Mouse (Mus musculus): Measurements from ENCODE around the gene D2hgdh. TPM values are rescaled to one million over a fixed set of nuclear protein-coding genes. Genes with fewer than 3 reads are reported as not detected.
"Not testable (repeated sequence)": the region's sequence is repeated elsewhere in the genome, so short reads cannot be mapped to it uniquely, and the experiment has no call there.

The D2hgdh gene
- total and polyA plus RNA-seq, 3 experiments = 14.4 to 19.2 TPM; not detected in 1

DNA sequence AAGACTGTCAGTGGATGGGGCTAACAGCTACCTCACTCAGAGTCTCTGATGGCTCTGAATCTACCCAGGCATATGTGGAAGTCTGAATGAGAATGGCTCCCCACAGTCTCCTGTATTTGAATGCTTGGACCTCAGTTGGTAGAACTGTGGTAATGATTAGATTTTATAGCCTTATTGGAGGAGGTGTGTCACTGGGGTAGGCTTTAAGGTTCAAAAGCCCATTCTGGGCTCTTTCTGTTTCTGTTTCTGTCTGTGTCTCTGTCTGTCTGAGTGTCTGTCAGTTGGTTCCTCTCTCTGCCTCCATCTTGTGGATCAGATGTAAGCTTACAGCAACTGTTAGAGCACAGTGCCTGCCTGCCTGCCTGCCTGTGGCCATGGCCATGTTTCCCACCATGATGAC lies 34.9 kb downstream of the D2hgdh start:
- no peak for DNase-seq (ENCODE audit: low read depth, low spot score)
- Histone ChIP-seq H3K36me3 (ENCODE audit: control insufficient read depth in 1 of 2, insufficient read depth in 2 of 2, low read length in 2 of 2) (no peaks in the 10 kb centered on the region), H3K4me1 (ENCODE audit: control insufficient read depth in 1 of 2, insufficient read depth in 2 of 2, low read length in 2 of 2) (no peaks in the 10 kb centered on the region), H3K9me3 (replicated peaks; ENCODE audit: insufficient read depth, low read length) (no peaks in the 10 kb centered on the region), H3K27me3 (ENCODE audit: control insufficient read depth in 1 of 2, insufficient read depth in 2 of 2, low read length in 2 of 2) (no peaks in the 10 kb centered on the region), H3K4me3 (ENCODE audit: control insufficient read depth in 1 of 2, insufficient read depth in 1 of 2, low read depth in 2 of 2, low read length in 2 of 2) (no peak overlapping the region), H3K27ac (ENCODE audit: control insufficient read depth, low read depth, low read length) (no peak overlapping the region), H3K79me2 (ENCODE audit: control insufficient read depth, insufficient read depth, low read length, poor library complexity) (no peaks in the 10 kb centered on the region), H3K9ac (ENCODE audit: control insufficient read depth, low read depth, low read length, poor library complexity, severe bottlenecking) (no peak overlapping the region)
- TF ChIP-seq TBP (IDR thresholded peaks at IDR 0.05; ENCODE audit: low read depth, low read length) (no peak), KAT2A (conservative IDR thresholded peaks at IDR 0.05; ENCODE audit: low read depth, low read length) (no peak), USF2 (IDR thresholded peaks at IDR 0.05; ENCODE audit: borderline replicate concordance in 1 of 2, insufficient read depth in 1 of 2, low read depth in 1 of 2, low read length in 2 of 2) (no peak), JUND (IDR thresholded peaks at IDR 0.05; ENCODE audit: low read depth, low read length) (no peak), MAFK (IDR thresholded peaks at IDR 0.05; ENCODE audit: borderline replicate concordance, low read depth, low read length) (no peak), TCF12 (IDR thresholded peaks at IDR 0.05; ENCODE audit: low read depth, low read length) (no peak), SMC3 (IDR thresholded peaks at IDR 0.05; ENCODE audit: low read depth, low read length) (no peak), SIN3A (IDR thresholded peaks at IDR 0.05; ENCODE audit: low read length) (no peak), CHD2 (IDR thresholded peaks at IDR 0.05; ENCODE audit: low read length) (no peak), NELFE (IDR thresholded peaks at IDR 0.05; ENCODE audit: low read depth, low read length) (no peak), ZKSCAN1 (IDR thresholded peaks at IDR 0.05; ENCODE audit: low read depth, low read length) (no peak), RCOR1 (IDR thresholded peaks at IDR 0.05; ENCODE audit: low read depth, low read length) (no peak), ELF1 (IDR thresholded peaks at IDR 0.05; ENCODE audit: low read depth, low read length) (no peak), MXI1 (IDR thresholded peaks at IDR 0.05; ENCODE audit: low read depth, low read length) (no peak), UBTF (IDR thresholded peaks at IDR 0.05; ENCODE audit: borderline replicate concordance, insufficient read depth, low read depth, low read length) (no peak)

- H3K79me2 ChIP-seq (ENCODE audit: control insufficient read depth, insufficient read depth, low read length, poor library complexity) = not testable (repeated sequence)
Observed at GRCm38 (mm10) chr1:93861048-93861447, 36.3 kb downstream of the D2hgdh start, which contains the start of gene Gal3st2. Gene Gal3st2, plus strand, starts transcription at chr1:93861306.

DNA sequence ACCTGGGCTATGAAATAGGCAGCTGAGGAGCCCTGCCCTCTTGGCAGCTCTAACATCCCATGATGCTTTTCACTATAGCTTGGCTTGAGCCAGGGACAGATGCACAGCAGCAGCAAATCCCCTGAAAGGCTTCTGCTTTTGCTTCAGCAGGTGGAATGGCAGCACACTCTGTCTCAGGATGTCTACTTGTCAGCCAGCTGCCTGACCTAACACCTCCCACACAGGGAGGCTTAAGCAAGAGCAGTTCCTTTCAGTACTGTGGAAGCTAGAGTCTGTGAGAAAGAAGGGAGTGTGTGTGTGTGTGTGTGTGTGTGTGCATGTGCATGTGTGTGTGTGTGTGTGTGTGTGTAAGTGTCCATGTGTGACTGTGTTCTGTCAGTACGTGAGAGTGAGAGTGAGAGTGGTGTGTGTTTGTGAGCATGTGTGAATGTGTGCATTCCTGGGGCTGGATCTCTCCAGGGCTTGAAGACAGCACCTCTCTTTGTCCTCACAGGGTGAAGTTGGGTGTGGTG lies 46.9 kb downstream of the D2hgdh start:
- H3K36me3 ChIP-seq (ENCODE audit: control insufficient read depth in 1 of 2, insufficient read depth in 2 of 2, low read length in 2 of 2); H3K27me3 ChIP-seq (ENCODE audit: control insufficient read depth in 1 of 2, insufficient read depth in 2 of 2, low read length in 2 of 2); DNase-seq (ENCODE audit: low read depth, low spot score); H3K9ac ChIP-seq (ENCODE audit: control insufficient read depth, low read depth, low read length, poor library complexity, severe bottlenecking); H3K79me2 ChIP-seq (ENCODE audit: control insufficient read depth, insufficient read depth, low read length, poor library complexity); H3K9me3 ChIP-seq (replicated peaks; ENCODE audit: insufficient read depth, low read length); H3K4me3 ChIP-seq (ENCODE audit: control insufficient read depth in 1 of 2, insufficient read depth in 1 of 2, low read depth in 2 of 2, low read length in 2 of 2); H3K4me1 ChIP-seq (ENCODE audit: control insufficient read depth in 1 of 2, insufficient read depth in 2 of 2, low read length in 2 of 2); H3K27ac ChIP-seq (ENCODE audit: control insufficient read depth, low read depth, low read length): not testable (repeated sequence)

More at GRCm38 (mm10) chr1:93861048-93861447, 36.3 kb downstream of the D2hgdh start, which contains the start of gene Gal3st2:
- H3K27me3 ChIP-seq (ENCODE audit: control insufficient read depth in 1 of 2, insufficient read depth in 2 of 2, low read length in 2 of 2); H3K4me1 ChIP-seq (ENCODE audit: control insufficient read depth in 1 of 2, insufficient read depth in 2 of 2, low read length in 2 of 2); H3K27ac ChIP-seq (ENCODE audit: control insufficient read depth, low read depth, low read length); H3K4me3 ChIP-seq (ENCODE audit: control insufficient read depth in 1 of 2, insufficient read depth in 1 of 2, low read depth in 2 of 2, low read length in 2 of 2); H3K9ac ChIP-seq (ENCODE audit: control insufficient read depth, low read depth, low read length, poor library complexity, severe bottlenecking); H3K9me3 ChIP-seq (replicated peaks; ENCODE audit: insufficient read depth, low read length); H3K36me3 ChIP-seq (ENCODE audit: control insufficient read depth in 1 of 2, insufficient read depth in 2 of 2, low read length in 2 of 2); DNase-seq (ENCODE audit: low read depth, low spot score): not testable (repeated sequence)

- not testable (repeated sequence) for H3K4me1 ChIP-seq (ENCODE audit: control insufficient read depth in 1 of 2, insufficient read depth in 2 of 2, low read length in 2 of 2); DNase-seq (ENCODE audit: low read depth, low spot score); H3K27me3 ChIP-seq (ENCODE audit: control insufficient read depth in 1 of 2, insufficient read depth in 2 of 2, low read length in 2 of 2); H3K27ac ChIP-seq (ENCODE audit: control insufficient read depth, low read depth, low read length); H3K36me3 ChIP-seq (ENCODE audit: control insufficient read depth in 1 of 2, insufficient read depth in 2 of 2, low read length in 2 of 2); H3K79me2 ChIP-seq (ENCODE audit: control insufficient read depth, insufficient read depth, low read length, poor library complexity); H3K9me3 ChIP-seq (replicated peaks; ENCODE audit: insufficient read depth, low read length); H3K9ac ChIP-seq (ENCODE audit: control insufficient read depth, low read depth, low read length, poor library complexity, severe bottlenecking); H3K4me3 ChIP-seq (ENCODE audit: control insufficient read depth in 1 of 2, insufficient read depth in 1 of 2, low read depth in 2 of 2, low read length in 2 of 2)
Observed at GRCm38 (mm10) chr1:93874405-93874804, 49.7 kb downstream of the D2hgdh start.

- not testable (repeated sequence) for H3K27ac ChIP-seq (ENCODE audit: control insufficient read depth, low read depth, low read length); H3K36me3 ChIP-seq (ENCODE audit: control insufficient read depth in 1 of 2, insufficient read depth in 2 of 2, low read length in 2 of 2); H3K9ac ChIP-seq (ENCODE audit: control insufficient read depth, low read depth, low read length, poor library complexity, severe bottlenecking); DNase-seq (ENCODE audit: low read depth, low spot score); H3K27me3 ChIP-seq (ENCODE audit: control insufficient read depth in 1 of 2, insufficient read depth in 2 of 2, low read length in 2 of 2); H3K79me2 ChIP-seq (ENCODE audit: control insufficient read depth, insufficient read depth, low read length, poor library complexity); H3K9me3 ChIP-seq (replicated peaks; ENCODE audit: insufficient read depth, low read length); H3K4me1 ChIP-seq (ENCODE audit: control insufficient read depth in 1 of 2, insufficient read depth in 2 of 2, low read length in 2 of 2); H3K4me3 ChIP-seq (ENCODE audit: control insufficient read depth in 1 of 2, insufficient read depth in 1 of 2, low read depth in 2 of 2, low read length in 2 of 2)
Observed at GRCm38 (mm10) chr1:93881778-93882177, 57.1 kb downstream of the D2hgdh start.

Data from MEL (cell line).